Mouse (Mus musculus): ENCODE measurements at regions not wholly inside any gene's neighbourhood (a gene's known extent, or its start where the extent isn't known, plus 50 kb on each side); places are given as distances from the start of the nearest gene placed in this dataset.
A peak's percentile ranks its signal among the peaks of the same experiment; 100 is the strongest.

GRCm38 (mm10) chr1:61181099-61181821 is 203.5 kb downstream of the Icos start:
- peak; percentile 93 for DNase-seq

DNA sequence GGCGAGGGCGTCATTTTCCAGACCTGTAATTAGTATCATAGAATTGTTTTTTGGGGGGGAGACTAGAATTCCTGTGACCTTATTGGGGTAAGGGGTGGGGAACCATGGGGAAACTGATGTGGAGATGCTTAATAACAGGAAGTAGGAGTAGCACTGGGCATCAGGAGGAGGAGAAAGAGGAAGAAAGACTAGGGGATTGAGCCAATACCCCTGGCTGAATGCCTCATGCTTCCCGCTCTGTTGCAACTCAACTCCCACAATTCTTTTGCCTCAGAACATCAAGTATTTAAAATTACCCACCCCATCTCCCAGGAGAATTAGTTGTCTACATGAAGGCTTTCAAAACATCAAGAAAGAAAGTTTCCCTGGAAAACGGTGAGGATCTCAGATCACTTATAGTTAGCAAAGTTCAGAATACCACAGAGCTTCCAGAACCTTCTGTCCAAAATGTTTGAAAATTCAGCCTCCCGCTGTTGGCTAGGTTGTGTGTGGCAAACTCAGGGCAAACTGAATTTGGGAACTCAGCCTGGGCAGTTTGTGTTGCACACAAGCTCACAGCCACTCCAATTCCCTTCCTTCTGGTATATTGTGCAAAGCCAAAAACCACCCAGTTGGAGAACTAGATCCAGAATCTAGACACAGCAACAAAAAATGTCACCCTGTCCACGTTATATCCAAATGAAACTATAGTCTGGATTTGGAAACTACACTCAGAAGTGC is 209.8 kb downstream of the Icos start:
- DNase-seq: no peak

DNA sequence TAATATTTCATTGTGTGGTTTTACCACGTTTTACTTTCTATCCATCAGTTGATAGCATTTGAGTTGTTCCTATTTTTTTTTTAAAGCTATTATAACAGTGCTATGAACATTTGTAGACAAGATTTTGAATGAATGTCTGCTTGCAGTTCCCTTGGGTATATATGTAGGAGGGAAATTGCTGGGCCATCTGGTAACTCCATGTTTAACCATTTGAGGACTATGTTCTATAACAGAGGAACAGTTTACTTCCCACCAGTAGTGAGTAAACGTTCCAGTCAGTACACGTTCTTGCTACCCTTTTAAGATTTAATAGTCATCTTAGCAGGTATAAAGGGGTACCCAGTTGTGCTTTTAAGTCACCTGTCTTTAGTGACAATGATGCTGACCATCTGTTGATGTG is 213.2 kb downstream of the Icos start:
- no peak for DNase-seq

DNA sequence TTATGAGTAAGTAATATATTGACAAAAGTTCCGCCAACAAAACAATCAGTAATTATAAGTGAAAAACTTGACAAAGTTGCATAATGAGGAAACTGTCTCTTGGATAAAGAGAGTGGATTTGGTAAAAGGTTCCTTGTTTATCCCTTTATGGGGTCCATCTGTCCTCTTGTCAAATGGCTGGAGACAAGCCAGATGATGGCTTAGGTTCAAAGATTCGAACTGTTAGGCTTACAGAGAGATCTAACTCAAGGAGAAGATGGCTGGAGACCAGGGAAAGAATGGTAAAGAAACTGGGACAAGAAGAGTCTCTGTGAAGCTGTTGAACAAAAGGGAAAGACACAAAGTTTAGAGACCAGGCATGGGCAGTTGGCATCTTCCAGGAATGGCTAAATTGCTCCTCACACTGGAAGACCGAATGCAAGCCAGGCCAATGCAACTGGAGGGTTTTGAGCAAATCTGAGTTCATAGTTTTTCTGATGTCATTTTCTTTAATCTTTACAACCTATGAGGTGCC is 220.9 kb downstream of the Icos start:
- DNase-seq: no peak

GRCm38 (mm10) chr1:61201006-61201405 is 223.3 kb downstream of the Icos start:
- no peak for DNase-seq

- DNase-seq: peak; percentile 24
Observed at GRCm38 (mm10) chr1:61202079-61202478, 224.4 kb downstream of the Icos start.

- peak; percentile 63 for DNase-seq
Observed at GRCm38 (mm10) chr1:61203170-61203569, 225.4 kb downstream of the Icos start.

GRCm38 (mm10) chr1:61203612-61204011 is 225.9 kb downstream of the Icos start:
- no peak for DNase-seq

DNA sequence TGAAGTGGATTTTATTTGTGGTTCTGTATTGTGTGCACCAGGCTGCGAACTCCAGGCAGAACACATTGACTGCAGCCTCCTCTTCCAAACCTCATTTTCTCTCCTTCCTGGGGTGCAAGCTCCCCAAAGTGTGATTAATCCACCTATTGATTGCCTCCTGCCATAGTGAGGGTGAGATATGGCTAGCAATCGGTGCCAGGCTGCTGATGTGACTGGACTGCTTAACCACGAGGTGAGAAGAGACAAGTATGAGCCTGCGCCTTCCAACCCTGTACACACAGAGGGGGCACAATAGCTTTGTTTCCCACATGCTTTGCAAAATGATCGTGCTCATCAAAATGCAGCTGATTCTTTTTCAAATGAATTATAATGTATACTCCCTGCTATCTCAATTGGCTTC is 227.4 kb downstream of the Icos start:
- no peak for DNase-seq

DNA sequence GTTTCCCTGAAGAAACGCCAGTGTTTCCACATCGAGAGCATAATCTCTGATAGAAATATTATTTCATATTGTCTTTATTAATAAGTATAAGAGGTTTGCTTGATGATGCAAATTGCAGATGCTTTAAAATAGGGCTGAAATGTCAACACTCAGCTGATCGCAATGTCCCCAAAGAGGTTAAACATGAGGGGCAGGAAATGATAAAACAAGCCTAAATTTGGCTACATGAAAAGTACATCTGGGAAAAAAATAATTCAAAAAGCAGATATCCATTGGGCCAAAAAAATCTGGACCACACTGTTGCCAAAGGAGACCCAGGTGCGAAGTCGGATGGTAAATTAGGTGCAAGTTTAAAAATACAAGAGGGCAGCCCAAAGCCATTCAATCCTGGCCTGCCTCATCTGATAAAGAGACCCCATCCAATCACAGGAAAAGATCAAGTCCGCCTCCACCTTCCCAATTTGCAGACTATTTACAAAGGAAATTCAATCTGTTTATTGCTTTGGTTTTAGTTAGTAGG is 229.2 kb downstream of the Icos start:
- DNase-seq: no peak

DNA sequence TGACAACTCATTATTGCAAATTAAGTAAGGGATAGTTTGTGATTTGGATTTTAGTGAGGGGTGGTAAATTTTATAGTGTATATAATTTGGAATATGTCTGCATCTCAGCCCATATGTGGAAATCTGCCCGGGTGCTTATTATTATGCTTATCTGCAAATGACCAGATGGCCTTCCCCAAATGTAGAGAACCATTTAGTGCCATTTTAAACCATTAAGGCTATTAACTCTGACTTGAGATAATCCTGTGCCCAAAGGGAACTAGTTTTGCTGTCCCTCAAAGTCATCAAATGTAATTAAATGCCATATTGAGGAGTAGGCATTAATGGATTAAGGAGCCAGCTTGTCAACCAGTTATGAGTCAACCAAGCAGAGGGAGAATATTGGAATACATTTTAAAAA is 230.7 kb downstream of the Icos start:
- DNase-seq: no peak

- DNase-seq: peak; percentile 10
Observed at GRCm38 (mm10) chr1:61221131-61221530, 243.4 kb downstream of the Icos start.

GRCm38 (mm10) chr1:61228942-61229341 is 251.2 kb downstream of the Icos start:
- no peak for DNase-seq

GRCm38 (mm10) chr1:61233001-61233400 is 255.3 kb downstream of the Icos start:
- DNase-seq: no peak

- peak; percentile 12 for DNase-seq
Observed at GRCm38 (mm10) chr1:61233476-61234297, 256.0 kb downstream of the Icos start.

DNA sequence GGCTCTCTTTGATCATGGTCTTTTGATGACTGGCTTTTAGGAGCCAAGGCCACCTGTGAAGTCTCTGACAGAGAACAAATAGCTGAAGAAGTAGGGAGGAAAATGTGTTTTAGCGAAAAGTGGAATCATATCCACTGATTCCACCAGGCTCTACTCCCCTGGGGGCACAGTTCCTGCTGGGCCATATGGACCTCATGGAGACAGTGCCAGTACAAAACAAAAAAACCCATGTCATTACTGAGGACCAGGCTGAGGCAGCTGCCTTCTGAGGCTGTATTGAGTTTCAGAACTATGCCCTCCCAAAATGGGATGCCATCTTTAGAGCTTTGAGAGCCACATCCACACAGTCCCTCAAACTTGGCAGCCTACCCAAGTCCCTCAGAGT is 256.6 kb downstream of the Icos start:
- DNase-seq: no peak

- DNase-seq: no peak
Observed at GRCm38 (mm10) chr1:61236511-61236910, 258.8 kb downstream of the Icos start.

DNA sequence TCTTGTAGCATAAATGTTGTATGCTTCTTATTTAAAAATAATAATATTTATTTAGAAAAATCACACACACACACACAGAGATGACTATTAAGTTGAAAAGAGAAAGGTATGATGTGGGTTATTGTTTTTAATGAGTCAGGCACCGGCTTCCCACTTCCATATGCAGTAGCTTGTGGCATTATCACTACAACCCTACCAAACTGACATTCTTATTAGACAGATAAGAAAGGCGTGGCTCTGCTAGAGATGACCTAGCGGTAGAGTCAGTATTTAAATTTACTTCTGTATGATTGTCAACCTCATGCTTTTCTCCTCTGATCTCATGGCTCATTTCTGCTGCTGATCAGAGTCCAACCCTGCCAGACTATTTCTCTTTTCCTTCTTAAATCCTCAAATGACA is 260.9 kb downstream of the Icos start:
- no peak for DNase-seq

DNA sequence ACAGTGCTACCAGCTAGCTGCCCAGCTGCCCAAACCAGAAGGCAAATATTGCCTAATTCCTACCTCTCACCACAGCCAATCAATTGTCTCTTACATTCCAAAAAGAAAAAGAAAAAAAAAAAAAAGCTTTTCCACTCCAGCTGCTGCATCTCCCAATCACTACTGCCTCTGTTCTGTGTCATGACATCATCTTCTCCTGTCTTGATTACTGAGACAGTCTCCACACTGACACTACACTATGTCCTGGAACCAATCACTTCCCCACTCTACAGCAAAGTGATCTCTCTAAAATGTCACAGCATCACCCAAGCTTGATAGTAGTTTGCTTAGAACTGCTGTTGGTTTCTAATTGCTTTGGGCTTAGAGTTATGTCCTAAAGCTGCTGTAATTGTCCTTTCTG is 279.8 kb downstream of the Icos start:
- no peak for DNase-seq

GRCm38 (mm10) chr1:61263466-61263865 is 285.7 kb downstream of the Icos start:
- DNase-seq: no peak

GRCm38 (mm10) chr1:61265706-61266127 is 288.0 kb downstream of the Icos start:
- DNase-seq: no peak

- no peak for DNase-seq
Observed at GRCm38 (mm10) chr1:61273843-61274242, 296.1 kb downstream of the Icos start.

DNA sequence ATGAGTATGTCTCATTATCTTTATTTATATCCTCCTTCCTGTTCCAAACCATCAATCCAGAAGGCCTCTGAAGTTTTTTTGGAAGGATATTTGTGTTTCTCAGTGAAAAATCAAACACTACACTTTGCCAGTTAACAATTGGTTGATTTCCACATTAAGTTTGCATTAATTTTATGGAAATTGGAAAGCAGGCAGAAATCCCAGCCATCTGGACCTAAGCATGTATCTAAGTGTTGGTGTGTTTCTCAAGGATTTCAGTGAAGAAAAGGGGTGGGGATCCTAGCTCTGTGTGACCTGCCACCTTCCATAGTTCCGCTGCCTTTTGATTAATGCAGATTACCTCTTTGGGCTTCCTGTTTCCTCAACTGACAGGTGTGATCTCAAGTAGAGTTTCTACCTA is 296.5 kb downstream of the Icos start:
- no peak for DNase-seq
